Mouse (Mus musculus) gastrocnemius, postnatal 36 days (tissue): ENCODE data around the gene Grk6. TPM values are rescaled to one million over a fixed set of nuclear protein-coding genes. Genes with fewer than 3 reads are reported as not detected.

Source experiments
- DNase-seq, 2 experiments: peaks; one replicate each; pipeline ENCODE4 v3.0.0; 2022
- intact Hi-C: fragments of 180-260 bp; cut with DNase I; formaldehyde crosslinking; loops from one replicate; pipeline ENCODE4 v1.15.1; 2025
- long read RNA-seq, 2 experiments: library from polyadenylated mRNA; stranded (forward); transcript quantifications; one replicate each; pipeline ENCODE4 v2.0.0; 2021
- total RNA-seq, 2 experiments: library from RNA; stranded (reverse); gene quantifications; 2 replicates each; pipeline ENCODE4 v1.2.3; 2021

The Grk6 gene
- 10 to 100 TPM in 1 of 2 experiments, 1 to 10 TPM in 1; 9.1 to 10.8 TPM for total RNA-seq
- long read RNA-seq, experiment 1, partial matches to known transcripts: 0 of 10 reads
- long read RNA-seq, experiment 1, other reads (novel, unspliced or antisense): 3 of 10 reads
- long read RNA-seq, experiment 2, transcript Grk6-201 (16 exons, 2,994 nt): major isoform, 5 of 10 reads
- long read RNA-seq, experiment 2, partial matches to known transcripts: 1 of 10 reads
- long read RNA-seq, experiment 2, other reads (novel, unspliced or antisense): 0 of 10 reads

- peak; percentile 99 for DNase-seq
- intact Hi-C loops: no loop called here
Observed at GRCm38 (mm10) chr13:55444937-55445315, at the start of gene Grk6. Gene Grk6, plus strand, starts transcription at chr13:55445072.

GRCm38 (mm10) chr13:55398088-55398487 lies 46.8 kb upstream of the Grk6 start, which contains the start of gene Slc34a1:
Gene Slc34a1, plus strand, starts transcription at chr13:55398187.
- DNase-seq: no peak
- intact Hi-C loops: no loop called here

GRCm38 (mm10) chr13:55399300-55400038 lies 45.4 kb upstream of the Grk6 start:
- intact Hi-C loops: no loop called here
- DNase-seq: no peak

GRCm38 (mm10) chr13:55400039-55400346 lies 44.9 kb upstream of the Grk6 start:
- DNase-seq: no peak
- intact Hi-C loops: no loop called here

GRCm38 (mm10) chr13:55403266-55403665 lies 41.6 kb upstream of the Grk6 start:
- intact Hi-C loops: no loop called here
- DNase-seq: no peak

GRCm38 (mm10) chr13:55403935-55404852 lies 40.7 kb upstream of the Grk6 start:
- intact Hi-C loops: no loop called here
- no peak for DNase-seq

- DNase-seq: peak; percentile 37 to 59
- intact Hi-C loops: no loop called here
Observed at GRCm38 (mm10) chr13:55404853-55405782, 39.8 kb upstream of the Grk6 start.

GRCm38 (mm10) chr13:55405783-55406390 lies 39.0 kb upstream of the Grk6 start:
- intact Hi-C loops: no loop called here
- DNase-seq: no peak

GRCm38 (mm10) chr13:55407341-55407740 lies 37.5 kb upstream of the Grk6 start:
- DNase-seq: no peak
- intact Hi-C loops: no loop called here

- intact Hi-C loops: loop anchor here (2.0 kb wide), 1 partner anchor 108 kb away; no protein-coding TSS in a partner anchor
- no peak for DNase-seq
Observed at GRCm38 (mm10) chr13:55408546-55409120, 36.2 kb upstream of the Grk6 start.

GRCm38 (mm10) chr13:55411826-55412225 lies 33.0 kb upstream of the Grk6 start:
- no peak for DNase-seq
- intact Hi-C loops: no loop called here

- intact Hi-C loops: no loop called here
- DNase-seq: no peak
Observed at GRCm38 (mm10) chr13:55412643-55413307, 32.1 kb upstream of the Grk6 start.

GRCm38 (mm10) chr13:55413333-55413732 lies 31.5 kb upstream of the Grk6 start:
- intact Hi-C loops: no loop called here

GRCm38 (mm10) chr13:55414743-55415380 lies 30.0 kb upstream of the Grk6 start, which contains the start of gene Pfn3:
Gene Pfn3, minus strand, starts transcription at chr13:55415232.
- intact Hi-C loops: no loop called here
- no peak for DNase-seq

More at GRCm38 (mm10) chr13:55413333-55413732, 31.5 kb upstream of the Grk6 start:
- DNase-seq: no peak

GRCm38 (mm10) chr13:55418004-55418403 lies 26.9 kb upstream of the Grk6 start:
- intact Hi-C loops: loop anchor here (2.0 kb wide), 1 partner anchor 97 kb away; no protein-coding TSS in a partner anchor

GRCm38 (mm10) chr13:55419142-55419541 lies 25.7 kb upstream of the Grk6 start:
- DNase-seq: no peak
- intact Hi-C loops: loop anchor here (2.0 kb wide), 1 partner anchor 96 kb away; no protein-coding TSS in a partner anchor

More at GRCm38 (mm10) chr13:55418004-55418403, 26.9 kb upstream of the Grk6 start:
- DNase-seq: peak; percentile 86 to 89

GRCm38 (mm10) chr13:55420018-55420932 lies 24.6 kb upstream of the Grk6 start:
- intact Hi-C loops: loop anchor here (1.0 kb wide), 1 partner anchor 49 kb away; no protein-coding TSS in a partner anchor

More at GRCm38 (mm10) chr13:55420018-55420932, 24.6 kb upstream of the Grk6 start:
- DNase-seq: no peak
